Mouse (Mus musculus) CD8-positive naive resting alpha-beta T cell, adult 2 months (primary cell): ENCODE measurements around the gene Nxf1.
"Not testable (repeated sequence)": the region's sequence is repeated elsewhere in the genome, so short reads cannot be mapped to it uniquely, and the experiment has no call there.

Experiments used
- DNase-seq, 2 experiments: peaks; one replicate each; pipeline ENCODE4 v3.0.0; 2022; ENCODE audit warnings: low read depth in 2 of 2, low spot score in 2 of 2

The Nxf1 gene

GRCm38 (mm10) chr19:8756635-8757387 is at the start of gene Nxf1:
Gene Nxf1 (plus strand): TSS chr19:8757073.
- peak; percentile 83 to 84 for DNase-seq

GRCm38 (mm10) chr19:8708954-8709353 is 47.9 kb upstream of the Nxf1 start:
- no peak for DNase-seq

- no peak for DNase-seq
Measured at GRCm38 (mm10) chr19:8710057-8710456, 46.8 kb upstream of the Nxf1 start.

- DNase-seq = no peak
Measured at GRCm38 (mm10) chr19:8711506-8711905, 45.4 kb upstream of the Nxf1 start.

GRCm38 (mm10) chr19:8711949-8712869 is 44.7 kb upstream of the Nxf1 start:
- DNase-seq = peak; percentile 61 to 70

GRCm38 (mm10) chr19:8712870-8713305 is 44.0 kb upstream of the Nxf1 start:
- DNase-seq = peak; percentile 85

- peak; percentile 89 to 92 for DNase-seq
Measured at GRCm38 (mm10) chr19:8713306-8713996, 43.4 kb upstream of the Nxf1 start.

- DNase-seq = no peak
Measured at GRCm38 (mm10) chr19:8713997-8714652, 42.7 kb upstream of the Nxf1 start.

- no peak for DNase-seq
Measured at GRCm38 (mm10) chr19:8714653-8715481, 42.0 kb upstream of the Nxf1 start.

- DNase-seq = no peak
Measured at GRCm38 (mm10) chr19:8715868-8716766, 40.8 kb upstream of the Nxf1 start.

- no peak for DNase-seq
Measured at GRCm38 (mm10) chr19:8716767-8717475, 40.0 kb upstream of the Nxf1 start.

GRCm38 (mm10) chr19:8718357-8718756 is 38.5 kb upstream of the Nxf1 start:
- DNase-seq = peak; percentile 61 to 78

GRCm38 (mm10) chr19:8719037-8719436 is 37.8 kb upstream of the Nxf1 start:
- DNase-seq = not testable (repeated sequence)

- DNase-seq = no peak
Measured at GRCm38 (mm10) chr19:8721378-8721777, 35.5 kb upstream of the Nxf1 start.

- DNase-seq = no peak
Measured at GRCm38 (mm10) chr19:8722021-8722420, 34.9 kb upstream of the Nxf1 start.

GRCm38 (mm10) chr19:8722559-8722906 is 34.3 kb upstream of the Nxf1 start:
- DNase-seq = no peak

GRCm38 (mm10) chr19:8722907-8723573 is 33.8 kb upstream of the Nxf1 start, which contains the start of gene Slc3a2:
Gene Slc3a2 (minus strand): TSS chr19:8723369.
- peak; percentile 96 to 97 for DNase-seq
